Mouse (Mus musculus) small intestine, adult 2 months (tissue): ENCODE data around the gene Cldn4.

ENCODE experiments used
- CTCF ChIP-seq: fragments of 200-500 bp; IDR thresholded peaks from 2 replicates; pipeline ENCODE4 v1.5.1; 2012; ENCODE audit warnings: low read depth, mild to moderate bottlenecking, control low read depth, inconsistent platforms, low read length, moderate library complexity, mixed read lengths; ENCODE audit not compliant: insufficient replicate concordance, insufficient read length; ENCODE audit errors: extremely low read depth
- POLR2A ChIP-seq: fragments of 200-500 bp; IDR thresholded peaks from 2 replicates; pipeline ENCODE4 v1.6.1; 2012; ENCODE audit warnings: low read depth, mild to moderate bottlenecking, control low read depth, inconsistent platforms, low read length, moderate library complexity

- TF ChIP-seq CTCF: no peak
- peak; percentile 98 for TF ChIP-seq POLR2A
Measured at GRCm38 (mm10) chr5:134985633-134986297, 39.0 kb upstream of the Cldn4 start, which contains the start of gene Cldn3.
